Mouse (Mus musculus): ENCODE results near the gene Pgpep1. TPM values are rescaled to one million over a fixed set of nuclear protein-coding genes. Genes with fewer than 3 reads are reported as not detected.
A peak's percentile ranks its signal among the peaks of the same experiment; 100 is the strongest.

Pgpep1 gene
- total RNA-seq, 2 experiments from 2014 or later, result 25.8 to 31.9 TPM

GRCm38 (mm10) chr8:70609849-70610795 lies 50.1 kb downstream of the Pgpep1 start:
- peak; percentile 73 to 76 for DNase-seq (ENCODE audit: low spot score in 2 of 2)

- peak; percentile 69 to 78 for DNase-seq (ENCODE audit: low spot score in 2 of 2)
Observed at GRCm38 (mm10) chr8:70609368-70609848, 50.8 kb downstream of the Pgpep1 start.

- no peak for DNase-seq (ENCODE audit: low spot score in 2 of 2)
Observed at GRCm38 (mm10) chr8:70608749-70609367, 51.3 kb downstream of the Pgpep1 start, which contains the start of gene Ssbp4. TSS of gene Ssbp4 (minus strand) at chr8:70608872.

GRCm38 (mm10) chr8:70607898-70608748 lies 52.1 kb downstream of the Pgpep1 start:
- peak; percentile 66 to 73 for DNase-seq (ENCODE audit: low spot score in 2 of 2)

- peak; percentile 38 to 41 for DNase-seq (ENCODE audit: low spot score in 2 of 2)
Observed at GRCm38 (mm10) chr8:70607603-70607897, 52.6 kb downstream of the Pgpep1 start.

GRCm38 (mm10) chr8:70606780-70607602 lies 53.2 kb downstream of the Pgpep1 start:
- no peak for DNase-seq (ENCODE audit: low spot score in 2 of 2)

GRCm38 (mm10) chr8:70605871-70606779 lies 54.1 kb downstream of the Pgpep1 start:
- no peak for DNase-seq (ENCODE audit: low spot score in 2 of 2)

GRCm38 (mm10) chr8:70604558-70604957 lies 55.6 kb downstream of the Pgpep1 start:
- no peak for DNase-seq (ENCODE audit: low spot score in 2 of 2)

GRCm38 (mm10) chr8:70602139-70602811 lies 57.9 kb downstream of the Pgpep1 start:
- DNase-seq (ENCODE audit: low spot score in 2 of 2), result no peak

GRCm38 (mm10) chr8:70601271-70601649 lies 58.9 kb downstream of the Pgpep1 start:
- DNase-seq (ENCODE audit: low spot score in 2 of 2), result peak; percentile 80 to 87

GRCm38 (mm10) chr8:70600473-70601270 lies 59.5 kb downstream of the Pgpep1 start:
- peak; percentile 30 to 52 for DNase-seq (ENCODE audit: low spot score in 2 of 2)

GRCm38 (mm10) chr8:70599507-70600290 lies 60.5 kb downstream of the Pgpep1 start:
- DNase-seq (ENCODE audit: low spot score in 2 of 2), result no peak

- DNase-seq (ENCODE audit: low spot score in 2 of 2), result peak; percentile 51 to 63
Observed at GRCm38 (mm10) chr8:70598722-70599121, 61.5 kb downstream of the Pgpep1 start.

- DNase-seq (ENCODE audit: low spot score in 2 of 2), result peak; percentile 86 to 90
Observed at GRCm38 (mm10) chr8:70598283-70598682, 61.9 kb downstream of the Pgpep1 start.

- DNase-seq (ENCODE audit: low spot score in 2 of 2), result peak in 1 of 2 experiments; percentile 23
Observed at GRCm38 (mm10) chr8:70597417-70598272, 62.5 kb downstream of the Pgpep1 start.

- DNase-seq (ENCODE audit: low spot score in 2 of 2), result peak in 1 of 2 experiments; percentile 38
Observed at GRCm38 (mm10) chr8:70596775-70597416, 63.3 kb downstream of the Pgpep1 start.

Measured in layer of hippocampus, postnatal 10 days (tissue).